Mouse (Mus musculus) spleen, adult 2 months (tissue): ENCODE results near the gene Cox6b1. TPM values are rescaled to one million over a fixed set of nuclear protein-coding genes. Genes with fewer than 3 reads are reported as not detected.

Experiments used
- DNase-seq, 2 experiments: peaks; one replicate each; pipeline versions ENCODE4 v3.0.0 to v3.0.0-alpha.2; 2012 to 2021; ENCODE audit warnings: low spot score in 2 of 2, low read depth in 1 of 2
- H3K27ac ChIP-seq: fragments of 200-500 bp; 2 replicates; pipeline ENCODE4 v1.5.1; 2012; ENCODE audit warnings: low read length, inconsistent platforms; ENCODE audit not compliant: insufficient read depth
- H3K27me3 ChIP-seq: fragments of 200-500 bp; 2 replicates; pipeline ENCODE4 v1.6.1; 2012; ENCODE audit warnings: mild to moderate bottlenecking, moderate library complexity, low read length, inconsistent platforms; ENCODE audit not compliant: control insufficient read depth, insufficient read depth
- H3K36me3 ChIP-seq: fragments of 200-500 bp; 2 replicates; pipeline ENCODE4 v1.6.1; 2012; ENCODE audit warnings: mild to moderate bottlenecking, low read length, inconsistent platforms; ENCODE audit not compliant: control insufficient read depth, insufficient read depth
- H3K4me1 ChIP-seq: fragments of 200-500 bp; 2 replicates; pipeline ENCODE4 v1.6.1; 2011; ENCODE audit warnings: inconsistent platforms; ENCODE audit not compliant: control insufficient read depth, insufficient read depth, insufficient read length
- H3K4me3 ChIP-seq: fragments of 200-500 bp; 2 replicates; pipeline ENCODE4 v1.5.1; 2011; ENCODE audit warnings: mild to moderate bottlenecking, inconsistent platforms; ENCODE audit not compliant: insufficient read depth, insufficient read length; ENCODE audit errors: extremely low read depth
- CTCF ChIP-seq: fragments of 200-500 bp; IDR thresholded peaks from 2 replicates; pipeline ENCODE4 v1.5.1; 2011; ENCODE audit warnings: mild to moderate bottlenecking, inconsistent platforms; ENCODE audit not compliant: insufficient read depth, insufficient read length, insufficient replicate concordance; ENCODE audit errors: extremely low read depth
- POLR2A ChIP-seq: fragments of 200-500 bp; IDR thresholded peaks from 2 replicates; pipeline ENCODE4 v1.6.1; 2011; ENCODE audit warnings: low read depth, low read length, inconsistent platforms
- WGBS: fragments of 180-500 bp; shearing (Covaris S2); methylation state at CpG from one replicate; pipeline ENCODE4 v1.1.7; 2018; 5-methylcytosine and 5-hydroxymethylcytosine counted together
- polyA plus RNA-seq: library from polyadenylated mRNA; depleted of rRNA; stranded (reverse); fragments of >200 nt; gene quantifications from 2 replicates; pipeline ENCODE4 v1.2.3, GENCODE M21; 2012

Gene Cox6b1
- polyA plus RNA-seq, 1 experiment = 116 TPM

GRCm38 (mm10) chr7:30639083-30639482 lies 13.1 kb upstream of the Cox6b1 start:
- no peaks in the 10 kb centered on the region for H3K4me1 ChIP-seq
- no peak overlapping the region for H3K4me3 ChIP-seq
- H3K36me3 ChIP-seq = peaks cover 33% of the 10 kb centered on the region
- DNase-seq = no peak
- TF ChIP-seq CTCF (no peak), POLR2A (no peak)
- peaks cover 10% of the 10 kb centered on the region for H3K27me3 ChIP-seq
- H3K27ac ChIP-seq = no peak overlapping the region
- 37% methylated on average over 4 of the region's 4 CpGs for WGBS

GRCm38 (mm10) chr7:30636395-30636794 lies 10.4 kb upstream of the Cox6b1 start:
- no peaks in the 10 kb centered on the region for H3K4me1 ChIP-seq
- no peak overlapping the region for H3K4me3 ChIP-seq
- H3K36me3 ChIP-seq = peaks cover 9% of the 10 kb centered on the region
- peaks cover 15% of the 10 kb centered on the region for H3K27me3 ChIP-seq
- DNase-seq = no peak
- H3K27ac ChIP-seq = no peak overlapping the region
- TF ChIP-seq POLR2A (no peak), CTCF (no peak)
- 33% methylated on average over 11 of the region's 11 CpGs for WGBS

GRCm38 (mm10) chr7:30635752-30636151 lies 9.8 kb upstream of the Cox6b1 start, which contains the start of gene Etv2:
Gene Etv2, minus strand, starts transcription at chr7:30635852.
- Histone ChIP-seq H3K27ac (no peak within 1 kb of the TSS), H3K36me3 (0 out of 2 replicates have a peak, but pooled peaks cover 3% of the 10 kb centered on the region), H3K4me3 (no peak within 1 kb of the TSS), H3K27me3 (peaks cover 15% of the 10 kb centered on the region), H3K4me1 (no peaks in the 10 kb centered on the region)
- 10% methylated on average over 5 of the region's 5 CpGs for WGBS
- DNase-seq = no peak
- TF ChIP-seq POLR2A = no peak
- TF ChIP-seq CTCF = no peak

GRCm38 (mm10) chr7:30634621-30635020 lies 8.7 kb upstream of the Cox6b1 start:
- DNase-seq = peak in 1 of 2 experiments; percentile 38
- peak; percentile 29; the same call in 1 of the 2 replicates for TF ChIP-seq CTCF
- TF ChIP-seq POLR2A = no peak
- Histone ChIP-seq H3K36me3 (no peaks in the 10 kb centered on the region), H3K4me3 (no peak overlapping the region), H3K27me3 (peaks cover 15% of the 10 kb centered on the region), H3K4me1 (no peaks in the 10 kb centered on the region), H3K27ac (no peak overlapping the region)
- 3% methylated on average over 20 of the region's 20 CpGs for WGBS

- Histone ChIP-seq H3K4me3 (no peak overlapping the region), H3K27me3 (peaks cover 16% of the 10 kb centered on the region), H3K4me1 (no peaks in the 10 kb centered on the region), H3K27ac (no peak overlapping the region), H3K36me3 (no peaks in the 10 kb centered on the region)
- no peak for DNase-seq
- TF ChIP-seq POLR2A (no peak), CTCF (no peak)
- WGBS = 8% methylated on average over 27 of the region's 27 CpGs
Measured at GRCm38 (mm10) chr7:30633762-30634412, 7.9 kb upstream of the Cox6b1 start.

GRCm38 (mm10) chr7:30629013-30629412 lies 3.1 kb upstream of the Cox6b1 start:
- no peak for TF ChIP-seq POLR2A
- no peak for TF ChIP-seq CTCF
- H3K27me3 ChIP-seq = peaks cover 5% of the 10 kb centered on the region; the same call in 1 of the 2 replicates
- no peak overlapping the region for H3K27ac ChIP-seq
- no peak for DNase-seq
- peaks cover 2% of the 10 kb centered on the region; the same call in 1 of the 2 replicates for H3K36me3 ChIP-seq
- H3K4me1 ChIP-seq = peaks cover 4% of the 10 kb centered on the region; the same call in 1 of the 2 replicates
- H3K4me3 ChIP-seq = no peak overlapping the region

DNA sequence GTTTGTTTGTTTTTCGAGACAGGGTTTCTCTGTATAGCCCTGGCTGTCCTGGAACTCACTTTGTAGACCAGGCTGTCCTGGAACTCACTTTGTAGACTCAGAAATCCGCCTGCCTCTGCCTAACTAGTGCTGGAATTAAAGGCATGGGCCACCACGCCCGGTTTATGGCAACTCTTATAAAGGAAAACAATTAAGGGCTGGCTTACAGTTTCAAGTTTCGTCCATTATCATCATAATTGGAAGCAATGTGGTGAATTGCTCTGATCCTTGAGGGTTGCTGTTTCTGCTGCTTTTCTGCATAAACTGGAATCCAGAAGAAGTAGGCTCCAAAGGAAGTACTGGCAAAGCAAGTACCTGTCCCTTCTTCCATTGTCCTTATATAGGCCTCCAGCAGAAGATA lies 696 bp upstream of the Cox6b1 start:
- no peak overlapping the region for H3K27ac ChIP-seq
- H3K4me1 ChIP-seq = peaks cover 4% of the 10 kb centered on the region; the same call in 1 of the 2 replicates
- no peak for DNase-seq
- WGBS = 87% methylated on average over 5 of the region's 5 CpGs
- TF ChIP-seq CTCF (no peak), POLR2A (no peak)
- peaks cover 1% of the 10 kb centered on the region; the same call in 1 of the 2 replicates for H3K27me3 ChIP-seq
- H3K36me3 ChIP-seq = peaks cover 14% of the 10 kb centered on the region
- no peak overlapping the region for H3K4me3 ChIP-seq
